Mouse (Mus musculus) ES-E14 (cell line): ENCODE data around the gene Fpgs. TPM values are rescaled to one million over a fixed set of nuclear protein-coding genes. Genes with fewer than 3 reads are reported as not detected.

ENCODE experiments used
- DNase-seq: peaks from one replicate; pipeline ENCODE4 v3.0.0-alpha.2; 2013; ENCODE audit warnings: low read depth, low spot score
- H3K27ac ChIP-seq: 2 replicates; pipeline ENCODE4 v1.5.1; 2012; ENCODE audit warnings: low read depth, mild to moderate bottlenecking, low read length, moderate library complexity, mixed read lengths; ENCODE audit not compliant: poor library complexity, insufficient read depth, severe bottlenecking
- H3K36me3 ChIP-seq: 2 replicates; pipeline ENCODE4 v1.6.1; 2012; ENCODE audit warnings: mild to moderate bottlenecking, low read length, moderate library complexity, mixed read lengths; ENCODE audit not compliant: control insufficient read depth, poor library complexity, insufficient read depth, severe bottlenecking
- H3K4me1 ChIP-seq, 2 experiments: fragments of 150-350 bp in 1 of 2; sonication (generic) in 1 of 2; 2 replicates each; pipeline ENCODE4 v1.6.1; 2012; ENCODE audit warnings: low read length in 2 of 2, mild to moderate bottlenecking in 1 of 2, mixed read lengths in 1 of 2; ENCODE audit not compliant: control insufficient read depth in 2 of 2, insufficient read depth in 2 of 2, poor library complexity in 1 of 2
- H3K4me3 ChIP-seq, 2 experiments: fragments of 150-350 bp in 1 of 2; sonication (generic) in 1 of 2; 2 replicates each; pipeline ENCODE4 v1.5.1; 2012; ENCODE audit warnings: low read length in 2 of 2, low read depth in 1 of 2, mild to moderate bottlenecking in 1 of 2, mixed read lengths in 1 of 2; ENCODE audit not compliant: insufficient read depth in 1 of 2, poor library complexity in 1 of 2, severe bottlenecking in 1 of 2
- H3K9ac ChIP-seq: 2 replicates; pipeline ENCODE4 v1.6.1; 2012; ENCODE audit warnings: low read depth, mild to moderate bottlenecking, low read length, mixed read lengths; ENCODE audit not compliant: poor library complexity, insufficient read depth, severe bottlenecking
- H3K9me3 ChIP-seq: fragments of 150-350 bp; sonication (generic); 2 replicates; pipeline ENCODE4 v1.6.1; 2012; ENCODE audit warnings: low read depth, mild to moderate bottlenecking, low read length; ENCODE audit not compliant: control insufficient read depth, insufficient read depth
- CHD2 ChIP-seq: IDR thresholded peaks from 2 replicates; pipeline ENCODE4 v1.6.1; 2014; ENCODE audit warnings: mild to moderate bottlenecking, low read depth, low read length, inconsistent platforms
- HCFC1 ChIP-seq: IDR thresholded peaks from 2 replicates; pipeline ENCODE4 v1.6.1; 2012; ENCODE audit warnings: low read length, inconsistent platforms, borderline replicate concordance; ENCODE audit not compliant: insufficient read depth
- MAFK ChIP-seq: IDR thresholded peaks from 2 replicates; pipeline ENCODE4 v1.6.1; 2014; ENCODE audit warnings: mild to moderate bottlenecking, low read depth, low read length, inconsistent platforms; ENCODE audit not compliant: insufficient read depth
- ZC3H11A ChIP-seq: IDR thresholded peaks from 2 replicates; pipeline ENCODE4 v1.6.1; 2012; ENCODE audit warnings: low read depth, mild to moderate bottlenecking, inconsistent platforms, low read length, borderline replicate concordance
- ZNF384 ChIP-seq: IDR thresholded peaks from 2 replicates; pipeline ENCODE4 v1.6.1; 2012; ENCODE audit warnings: low read depth, low read length, inconsistent platforms
- in situ Hi-C, 2 experiments: fragments of 600-800 bp; cut with MboI; formaldehyde crosslinking; loops; one replicate each; pipeline ENCODE4 v1.15.1; 2025; ENCODE audit warnings: low sequenced_read_pairs in 2 of 2, inconsistent platforms in 1 of 2; ENCODE audit not compliant: unreplicated experiment in 2 of 2
- total RNA-seq: library from RNA; depleted of rRNA; stranded (reverse); fragments of 300-350 nt; gene quantifications from 2 replicates; pipeline ENCODE4 v1.2.3, GENCODE M21; 2012

The Fpgs gene
- total RNA-seq, 1 experiment, result 61.2 TPM

DNA sequence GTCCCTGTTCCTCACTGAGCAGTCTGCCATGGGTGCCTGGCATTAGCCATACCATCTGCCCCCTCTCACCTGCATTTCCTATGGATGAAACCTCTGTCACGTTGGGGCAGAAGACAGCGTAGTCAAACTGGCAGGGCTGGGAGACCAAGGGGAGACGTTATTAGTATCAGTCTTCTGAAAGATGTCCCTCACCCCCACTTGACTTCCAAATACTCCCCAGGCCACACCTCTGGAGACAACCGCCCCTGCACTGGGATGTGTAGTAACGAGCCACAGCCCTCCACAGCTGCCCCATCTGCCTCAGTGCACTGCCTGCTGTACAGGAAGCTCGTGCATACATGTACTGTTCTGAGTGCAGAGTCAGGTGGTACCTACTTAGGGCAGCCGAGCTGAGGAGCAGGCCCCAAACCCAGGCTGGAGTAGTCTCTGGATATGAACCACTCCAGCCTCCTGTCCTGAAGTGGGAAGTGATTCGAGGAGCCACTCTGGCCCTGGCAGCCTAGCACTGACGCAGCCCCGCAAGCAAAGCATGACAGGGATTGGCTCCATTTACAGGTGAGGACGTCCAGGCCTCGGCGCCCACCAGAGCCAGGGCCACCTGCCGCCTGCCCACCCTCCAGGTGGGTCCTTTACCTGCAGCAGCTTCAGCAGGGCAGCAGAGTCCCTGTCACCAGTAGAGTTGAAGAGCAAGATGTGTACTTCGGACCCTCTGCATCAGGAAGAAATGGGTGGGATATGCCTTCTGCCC, 19.1 kb downstream of the Fpgs start:
- Histone ChIP-seq H3K9ac (no peak overlapping the region), H3K36me3 (peaks cover 67% of the 10 kb centered on the region), H3K9me3 (no peaks in the 10 kb centered on the region), H3K4me1 (peaks cover 2 to 8% of the 10 kb centered on the region in 2 experiments; a peak in 1 of 4 replicates), H3K27ac (no peak overlapping the region; the same call in 1 of the 2 replicates), H3K4me3 (no peak overlapping the region)
- no peak for DNase-seq
- TF ChIP-seq CHD2, result no peak
- in situ Hi-C loops, result no loop called here

DNA sequence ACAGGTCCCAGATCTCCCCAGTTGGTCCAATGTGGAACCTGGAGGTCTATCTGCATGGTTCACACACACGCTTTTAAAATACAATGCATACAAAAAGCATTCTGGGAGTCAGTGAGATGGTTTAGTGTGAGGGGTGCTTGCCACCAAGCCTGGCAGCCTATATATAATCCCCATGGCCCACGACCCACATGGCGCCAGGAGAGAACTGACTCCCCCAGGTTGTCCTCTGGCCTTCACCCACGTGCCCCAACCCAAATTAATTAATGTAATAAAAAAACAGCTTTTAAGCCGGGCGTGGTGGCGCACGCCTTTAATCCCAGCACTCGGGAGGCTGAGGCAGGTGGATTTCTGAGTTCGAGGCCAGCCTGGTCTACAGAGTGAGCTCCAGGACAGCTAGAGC, 20.2 kb downstream of the Fpgs start:
- TF ChIP-seq MAFK (no peak), HCFC1 (no peak), ZC3H11A (no peak), CHD2 (no peak), ZNF384 (no peak)
- in situ Hi-C loops, result no loop called here
- peaks cover 70% of the 10 kb centered on the region for H3K36me3 ChIP-seq
- H3K4me3 ChIP-seq, result no peak overlapping the region
- no peaks in the 10 kb centered on the region for H3K9me3 ChIP-seq
- H3K9ac ChIP-seq, result no peak overlapping the region
- no peak for DNase-seq
- peaks cover 2 to 8% of the 10 kb centered on the region in 2 experiments; a peak in 1 of 4 replicates for H3K4me1 ChIP-seq
- H3K27ac ChIP-seq, result no peak overlapping the region

DNA sequence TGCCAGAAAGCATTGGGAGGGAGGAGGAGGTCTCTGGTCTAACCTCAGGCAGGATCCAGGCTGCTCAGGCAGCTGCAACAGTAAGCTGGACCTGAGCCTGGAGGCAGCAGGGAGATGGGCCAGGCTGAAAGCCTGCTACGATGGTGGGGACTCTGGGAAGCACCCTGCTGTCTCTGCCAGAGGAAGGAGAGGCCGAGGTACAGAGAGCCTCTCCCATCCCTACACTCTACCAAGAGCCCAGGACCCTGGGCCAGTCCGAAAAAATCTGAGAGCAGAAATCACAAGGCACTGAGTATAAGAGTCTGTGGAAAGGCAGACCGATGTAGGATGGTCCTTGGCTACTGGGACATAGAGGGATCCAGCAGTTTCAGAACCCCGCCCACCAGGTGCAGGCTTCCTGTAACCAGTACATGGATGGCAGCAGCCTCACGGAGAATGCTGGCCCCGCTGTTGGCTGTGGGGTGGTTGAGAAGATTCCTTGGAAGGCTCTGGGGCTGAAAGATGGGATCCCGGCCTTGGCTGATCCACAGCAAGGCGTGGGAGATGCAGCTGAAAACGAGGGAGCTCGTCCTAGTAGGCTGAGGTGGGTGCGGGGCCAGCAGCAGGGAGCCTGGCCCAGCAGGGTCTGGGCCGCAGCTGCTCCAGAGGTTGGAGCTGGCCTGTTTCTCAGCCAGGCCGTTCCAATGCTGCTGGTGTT, 21.1 kb downstream of the Fpgs start:
- Histone ChIP-seq H3K9ac (no peak overlapping the region), H3K36me3 (peaks cover 65% of the 10 kb centered on the region), H3K4me1 (peaks cover 2 to 8% of the 10 kb centered on the region in 2 experiments; a peak in 1 of 4 replicates), H3K27ac (no peak overlapping the region), H3K4me3 (no peak overlapping the region), H3K9me3 (no peaks in the 10 kb centered on the region)
- TF ChIP-seq MAFK, result no peak
- no peak for TF ChIP-seq HCFC1
- TF ChIP-seq ZC3H11A, result no peak
- in situ Hi-C loops, result no loop called here
- DNase-seq, result no peak

DNA sequence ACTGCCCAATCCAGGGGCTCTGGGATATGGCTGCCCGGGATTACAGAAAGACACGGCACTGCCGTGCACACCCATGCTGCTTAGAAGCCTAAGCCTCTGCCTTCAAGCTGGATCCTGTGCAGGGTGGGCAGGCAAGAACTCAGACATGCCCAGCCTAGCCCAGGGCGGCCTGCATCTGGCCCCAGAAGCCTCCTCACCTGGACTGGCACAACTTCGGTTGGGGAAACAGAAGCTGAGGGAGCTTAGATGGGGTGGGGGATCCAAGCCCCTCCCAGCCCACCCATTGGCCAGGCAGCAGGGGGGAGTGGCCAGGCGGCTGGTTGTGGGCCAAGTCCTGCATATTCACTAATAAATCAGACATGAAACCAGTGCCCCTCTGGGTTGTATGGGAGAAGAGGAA, 22.2 kb downstream of the Fpgs start:
- in situ Hi-C loops, result no loop called here
- Histone ChIP-seq H3K9ac (peak overlapping the region; percentile 3; the same call in 1 of the 2 replicates), H3K4me3 (peak overlapping the region in 1 of 2 experiments; percentile 44; a peak in 1 of 4 replicates), H3K4me1 (peaks cover 2 to 8% of the 10 kb centered on the region in 2 experiments; a peak in 1 of 4 replicates), H3K9me3 (no peaks in the 10 kb centered on the region), H3K36me3 (peaks cover 57% of the 10 kb centered on the region), H3K27ac (no peak overlapping the region)
- TF ChIP-seq HCFC1, result no peak
- TF ChIP-seq ZNF384, result no peak
- TF ChIP-seq CHD2, result no peak
- TF ChIP-seq MAFK, result no peak
- TF ChIP-seq ZC3H11A, result no peak
- no peak for DNase-seq
